Mouse (Mus musculus) kidney, postnatal 0 days (tissue): ENCODE results near the gene Prpf19. TPM values are rescaled to one million over a fixed set of nuclear protein-coding genes. Genes with fewer than 3 reads are reported as not detected.

Experiments used
- ATAC-seq: fragments of 200-750 bp; cut with Nextera tagmentation; replicated peaks from 2 replicates; pipeline ENCODE4 v1.8.0; 2017; ENCODE audit warnings: low read depth, moderate number of reproducible peaks, moderate TSS enrichment, moderate library complexity; ENCODE audit not compliant: low FRiP score
- DNase-seq: peaks from one replicate; pipeline ENCODE4 v3.0.0-alpha.2; 2016; ENCODE audit warnings: low spot score
- H3K27ac ChIP-seq: fragments of 300-500 bp; sonication (generic); 2 replicates; pipeline ENCODE4 v1.5.1; 2014; ENCODE audit warnings: mild to moderate bottlenecking
- H3K27me3 ChIP-seq: fragments of 300-500 bp; sonication (generic); 2 replicates; pipeline ENCODE4 v1.6.1; 2014; ENCODE audit warnings: low read length, mixed read lengths; ENCODE audit not compliant: insufficient read depth
- H3K36me3 ChIP-seq: fragments of 300-500 bp; sonication (generic); 2 replicates; pipeline ENCODE4 v1.6.1; 2014; ENCODE audit warnings: low read length, mixed read lengths; ENCODE audit not compliant: insufficient read depth
- H3K4me1 ChIP-seq: fragments of 300-500 bp; sonication (generic); replicated peaks from 2 replicates; pipeline ENCODE4 v1.6.1; 2014; ENCODE audit warnings: antibody characterized with exemption, low read length, mixed read lengths; ENCODE audit not compliant: insufficient read depth
- H3K4me2 ChIP-seq: fragments of 300-500 bp; sonication (generic); 2 replicates; pipeline ENCODE4 v1.6.1; 2014; ENCODE audit warnings: mild to moderate bottlenecking, low read length, moderate library complexity, mixed read lengths
- H3K4me3 ChIP-seq: fragments of 300-500 bp; sonication (generic); replicated peaks from 2 replicates; pipeline ENCODE4 v1.5.1; 2014; ENCODE audit warnings: low read depth, low read length
- H3K9ac ChIP-seq: fragments of 300-500 bp; sonication (generic); 2 replicates; pipeline ENCODE4 v1.6.1; 2014; ENCODE audit warnings: low read depth, low read length
- H3K9me3 ChIP-seq: fragments of 300-500 bp; sonication (generic); replicated peaks from 2 replicates; pipeline ENCODE4 v1.6.1; 2016; ENCODE audit warnings: low read length, inconsistent platforms, mixed read lengths
- CTCF ChIP-seq: IDR thresholded peaks from 2 replicates; pipeline ENCODE4 v1.5.1; 2016; ENCODE audit warnings: antibody characterized with exemption, low read depth, mild to moderate bottlenecking, moderate library complexity
- WGBS: fragments of 180-500 bp; shearing (Covaris S2); extraction: QIAGEN DNeasy Blood & Tissue Kit; methylation state at CpG from one replicate; pipeline ENCODE4 v1.1.7; 2014; 5-methylcytosine and 5-hydroxymethylcytosine counted together
- polyA plus RNA-seq: library from polyadenylated mRNA; unstranded; fragments of >200 nt; fragmentation: Nextera tagmentation; extraction: Ambion mirVana; gene quantifications from 2 replicates; pipeline ENCODE4 v1.2.1, GENCODE M21; 2015

Gene Prpf19
- polyA plus RNA-seq, 1 experiment from 2014 or later, result 35.2 TPM

DNA sequence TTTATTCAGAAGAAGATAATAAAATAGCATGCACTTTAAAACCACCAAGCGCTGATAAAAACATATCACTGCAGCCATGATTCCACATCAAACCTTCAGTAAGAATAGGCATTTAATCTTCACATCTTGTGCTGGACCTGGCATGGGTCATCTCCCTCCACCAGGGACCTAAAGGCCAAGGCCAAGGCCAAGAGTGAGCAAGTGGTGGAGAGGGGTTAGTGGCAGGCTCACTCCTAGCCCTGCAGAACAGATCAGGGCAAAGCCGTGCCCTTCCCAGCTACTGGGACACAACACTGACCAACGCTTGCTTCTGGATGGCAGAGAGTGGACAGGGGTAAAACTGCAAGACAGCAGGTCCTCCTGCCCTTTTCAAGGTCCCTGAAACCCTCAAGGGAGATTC is 24.4 kb upstream of the Prpf19 start:
- no peak overlapping the region for H3K9ac ChIP-seq
- WGBS, result 78% methylated on average over 3 of the region's 3 CpGs
- DNase-seq, result no peak
- H3K9me3 ChIP-seq, result no peaks in the 10 kb centered on the region
- no peak for ATAC-seq
- H3K4me2 ChIP-seq, result no peak overlapping the region
- H3K27ac ChIP-seq, result no peak overlapping the region
- TF ChIP-seq CTCF, result no peak
- H3K27me3 ChIP-seq, result no peaks in the 10 kb centered on the region
- no peak overlapping the region for H3K4me3 ChIP-seq
- H3K36me3 ChIP-seq, result peaks cover 34% of the 10 kb centered on the region
- peaks cover 14% of the 10 kb centered on the region for H3K4me1 ChIP-seq

DNA sequence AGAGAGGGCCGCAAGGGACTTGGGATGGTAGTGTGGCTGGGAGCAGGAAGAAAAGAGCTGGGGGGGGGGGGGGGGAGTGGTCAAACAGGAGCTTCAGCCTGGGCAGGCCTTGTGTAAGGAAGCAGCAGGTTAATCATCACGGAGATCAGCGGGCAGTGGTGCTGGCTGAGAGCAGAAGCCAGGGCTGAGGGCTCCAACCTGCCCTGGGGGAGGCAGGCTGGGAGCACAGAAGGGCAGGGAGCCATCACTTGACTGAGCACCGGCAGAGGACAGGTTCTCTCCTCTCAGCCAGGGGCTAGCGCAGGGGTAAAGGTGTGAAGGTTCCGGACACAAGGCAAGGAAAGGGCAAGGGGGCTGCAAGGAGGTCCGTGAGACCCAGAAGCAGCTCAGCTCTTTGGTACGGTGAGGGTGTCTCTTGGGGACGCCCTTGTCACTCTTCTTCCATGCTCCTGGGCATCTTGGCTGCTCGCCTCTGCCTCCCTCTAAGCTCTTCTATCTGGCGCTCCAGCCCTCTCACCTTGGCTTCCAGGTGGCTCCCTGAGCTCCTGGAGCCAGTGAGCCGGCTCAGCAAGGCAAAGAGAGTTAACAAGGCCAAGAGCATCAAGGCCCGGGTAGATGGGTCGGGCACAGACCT is 23.6 kb upstream of the Prpf19 start:
- Histone ChIP-seq H3K4me3 (no peak overlapping the region), H3K27me3 (no peaks in the 10 kb centered on the region), H3K9me3 (no peaks in the 10 kb centered on the region), H3K36me3 (peaks cover 30% of the 10 kb centered on the region), H3K9ac (no peak overlapping the region), H3K4me2 (no peak overlapping the region), H3K4me1 (peaks cover 14% of the 10 kb centered on the region), H3K27ac (peak overlapping the region; percentile 54; the same call in 1 of the 2 replicates)
- ATAC-seq, result peak; percentile 30; the same call in 1 of the 2 replicates
- WGBS, result 70% methylated on average over 14 of the region's 14 CpGs
- no peak for DNase-seq
- no peak for TF ChIP-seq CTCF

DNA sequence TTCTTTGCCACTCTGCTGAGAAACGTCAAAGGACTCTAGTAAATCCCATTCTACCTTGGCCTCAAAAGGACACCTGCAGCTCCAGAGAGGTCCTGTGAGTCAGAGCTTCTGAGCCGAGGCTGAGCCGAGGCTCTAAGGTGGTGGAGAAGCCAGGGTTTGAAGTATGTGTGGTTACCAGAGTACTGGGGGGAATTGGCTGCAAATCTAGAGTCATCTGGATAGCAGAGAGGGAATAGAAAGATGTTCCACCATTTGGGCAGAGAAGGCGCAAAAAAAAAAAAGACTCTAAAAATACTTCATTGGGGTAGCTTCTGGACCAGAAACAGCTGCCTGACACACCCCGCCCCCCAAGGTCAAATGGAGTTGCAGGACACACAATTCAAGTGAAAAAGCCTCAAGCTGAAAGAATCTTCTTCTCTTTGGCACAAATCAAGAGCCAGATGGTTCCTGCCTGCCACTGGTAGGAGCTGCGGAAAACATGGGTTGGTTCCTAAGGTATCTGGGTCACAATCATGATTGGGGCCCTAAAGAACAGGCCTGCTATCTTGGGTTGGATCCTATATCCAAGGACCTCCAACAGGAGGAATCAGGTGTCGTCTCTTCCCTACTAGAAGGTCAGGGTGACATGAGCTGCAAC is 16.7 kb upstream of the Prpf19 start:
- WGBS, result 81% methylated on average over 7 of the region's 7 CpGs

DNA sequence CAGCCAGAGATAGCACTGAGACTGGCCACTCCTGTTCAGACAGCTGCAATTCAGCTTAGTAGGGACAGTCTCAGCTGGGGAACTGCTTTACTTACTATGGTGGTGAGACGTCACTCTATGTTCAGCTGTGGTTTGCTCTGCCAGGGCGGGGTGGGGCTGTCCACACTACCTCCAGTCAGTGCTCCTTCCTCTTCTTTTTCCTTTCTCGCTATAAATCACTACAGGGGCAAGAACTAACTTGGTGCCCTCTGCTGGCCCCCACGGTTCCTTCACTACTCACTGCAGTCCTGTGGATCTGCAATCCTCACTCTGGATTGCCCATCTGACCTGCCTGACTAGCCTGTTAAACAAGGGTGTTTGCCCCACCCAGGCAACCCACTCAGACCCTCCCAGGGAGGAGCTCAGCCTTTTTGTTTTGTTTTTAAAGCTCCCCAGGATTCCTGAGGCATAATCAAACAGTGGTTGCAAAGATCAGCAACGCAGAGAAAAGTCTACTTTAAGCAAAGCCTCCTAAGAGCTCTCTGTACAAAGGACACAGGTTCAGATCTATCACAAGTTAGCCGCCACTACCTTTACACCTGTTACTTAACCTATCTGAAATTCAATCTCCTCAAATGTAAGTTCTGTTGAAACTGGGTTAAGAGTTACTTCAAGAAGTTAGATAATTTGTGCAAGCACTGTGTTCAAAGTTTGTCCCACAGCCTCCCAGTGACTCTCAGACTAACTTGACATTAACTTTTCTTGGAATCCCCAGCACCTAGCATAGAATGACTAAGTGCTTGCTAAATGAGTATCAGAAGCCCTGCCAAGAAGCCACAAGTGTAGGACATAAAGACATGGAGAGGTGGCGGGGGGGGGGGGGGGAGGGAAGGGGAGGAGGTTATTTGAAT is 14.7 kb upstream of the Prpf19 start:
- H3K9ac ChIP-seq, result peak overlapping the region; percentile 60; the same call in 1 of the 2 replicates
- ATAC-seq (no peak; the same call in 1 of the 2 replicates), DNase-seq (peak; percentile 52)
- WGBS, result 36% methylated on average over 6 of the region's 7 CpGs
- H3K9me3 ChIP-seq, result no peaks in the 10 kb centered on the region
- H3K4me2 ChIP-seq, result peak overlapping the region; percentile 67
- no peaks in the 10 kb centered on the region for H3K27me3 ChIP-seq
- TF ChIP-seq CTCF, result peak; percentile 59
- H3K36me3 ChIP-seq, result no peaks in the 10 kb centered on the region
- H3K4me3 ChIP-seq, result peak overlapping the region; percentile 51
- H3K27ac ChIP-seq, result no peak overlapping the region; the same call in 1 of the 2 replicates
- peaks cover 20% of the 10 kb centered on the region; the same call in 1 of the 2 replicates for H3K4me1 ChIP-seq

More for the DNA sequence above, 16.7 kb upstream of the Prpf19 start:
- ATAC-seq, result no peak
- no peak overlapping the region for H3K4me3 ChIP-seq
- H3K36me3 ChIP-seq, result peaks cover 12% of the 10 kb centered on the region
- H3K27ac ChIP-seq, result no peak overlapping the region
- TF ChIP-seq CTCF, result no peak
- H3K9ac ChIP-seq, result no peak overlapping the region
- H3K27me3 ChIP-seq, result no peaks in the 10 kb centered on the region
- peaks cover 20% of the 10 kb centered on the region; the same call in 1 of the 2 replicates for H3K4me1 ChIP-seq
- no peak for DNase-seq
- no peak overlapping the region for H3K4me2 ChIP-seq
- no peaks in the 10 kb centered on the region for H3K9me3 ChIP-seq

DNA sequence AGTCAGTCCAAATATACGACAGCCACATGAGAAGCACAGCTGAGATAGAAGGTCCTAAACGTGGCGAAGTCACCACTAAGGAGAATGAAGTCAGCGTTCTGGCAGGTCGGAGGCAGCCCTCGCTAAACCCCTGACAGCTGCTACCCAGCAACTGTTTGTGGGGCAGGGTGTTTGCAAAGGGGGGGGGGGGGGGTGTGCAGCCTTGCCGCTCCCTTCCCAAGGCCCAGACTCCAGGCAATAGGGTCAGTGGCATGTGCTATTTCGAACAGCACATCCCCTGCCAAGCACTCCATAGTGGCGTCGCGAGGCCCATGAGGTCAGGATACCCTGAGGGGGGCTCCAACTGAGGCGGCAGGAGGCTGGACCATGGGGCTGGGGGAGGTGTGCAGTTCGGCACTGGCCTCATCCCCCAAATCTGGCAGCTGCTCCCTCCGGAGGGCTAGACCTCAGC is 14.0 kb upstream of the Prpf19 start:
- Histone ChIP-seq H3K27ac (peak overlapping the region; percentile 89), H3K27me3 (no peaks in the 10 kb centered on the region), H3K4me2 (peak overlapping the region; percentile 67), H3K4me3 (peak overlapping the region; percentile 51), H3K4me1 (peaks cover 20% of the 10 kb centered on the region; the same call in 1 of the 2 replicates), H3K9me3 (no peaks in the 10 kb centered on the region), H3K36me3 (no peaks in the 10 kb centered on the region), H3K9ac (peak overlapping the region; percentile 60)
- no peak for TF ChIP-seq CTCF
- DNase-seq (no peak), ATAC-seq (peak; percentile 8; the same call in 1 of the 2 replicates)
- WGBS, result under 1% methylated on average over 14 of the region's 14 CpGs
